Mouse (Mus musculus): ENCODE results near the gene Vars.

The Vars gene

DNA sequence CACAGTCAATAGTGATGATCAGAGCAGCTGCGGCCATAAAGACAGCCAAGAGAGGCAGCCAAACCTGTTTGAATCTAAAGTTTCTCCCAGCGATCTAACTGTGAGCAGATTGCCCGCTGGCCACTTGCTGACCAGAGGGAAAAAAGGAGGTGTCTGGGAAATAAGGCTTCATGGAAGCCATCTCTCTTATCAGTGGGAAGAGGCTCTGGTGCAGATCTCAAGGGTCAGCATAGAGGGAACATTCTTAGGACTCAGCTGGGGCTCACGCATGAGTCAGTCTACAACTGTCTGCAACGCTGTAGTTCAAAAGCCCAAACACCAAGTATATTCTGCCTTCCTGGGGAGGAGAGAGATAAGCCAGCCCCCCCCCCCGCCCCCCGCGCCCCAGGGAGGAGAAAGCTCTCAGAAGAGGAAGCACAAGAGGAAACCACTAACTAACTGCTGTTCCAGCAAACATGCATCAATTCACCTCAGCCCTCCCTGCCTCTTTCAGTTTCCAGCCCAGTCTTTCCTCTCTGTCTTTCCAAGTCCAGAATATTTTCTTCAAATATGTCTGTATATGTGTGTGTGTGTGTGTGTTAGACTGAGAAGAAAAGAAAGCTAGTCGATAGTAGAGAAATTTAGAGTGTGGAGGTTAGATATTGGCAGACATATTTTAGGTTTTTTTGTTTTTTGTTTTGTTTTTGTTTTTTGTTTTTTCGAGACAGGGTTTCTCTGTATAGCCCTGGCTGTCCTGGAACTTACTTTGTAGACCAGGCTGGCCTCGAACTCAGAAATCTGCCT lies 47.6 kb downstream of the Vars start:
- DNase-seq (ENCODE audit: low spot score) = no peak

DNA sequence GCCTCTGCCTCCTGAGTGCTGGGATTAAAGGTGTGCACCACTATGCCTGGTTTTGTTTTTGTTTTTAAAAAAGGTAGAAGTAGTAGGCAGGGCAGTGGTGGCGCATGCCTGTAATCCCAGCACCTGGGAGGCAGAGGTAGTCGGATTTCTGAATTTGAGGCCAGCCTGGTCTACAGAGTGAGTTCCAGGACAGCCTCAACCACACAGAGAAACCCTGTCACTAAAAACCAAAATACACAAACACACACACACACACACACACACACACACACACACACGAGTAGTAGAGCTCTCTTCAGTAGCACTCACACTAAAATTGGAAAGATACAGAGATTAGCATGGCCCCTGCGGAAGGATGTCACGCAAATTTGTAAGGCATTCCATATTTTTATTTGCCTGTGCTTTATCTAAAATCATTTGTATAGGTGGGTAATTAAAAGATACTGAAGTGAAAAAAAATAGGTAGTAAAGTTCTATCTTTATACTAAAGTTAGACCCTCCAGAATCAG lies 48.2 kb downstream of the Vars start:
- no peak for DNase-seq (ENCODE audit: low spot score)

DNA sequence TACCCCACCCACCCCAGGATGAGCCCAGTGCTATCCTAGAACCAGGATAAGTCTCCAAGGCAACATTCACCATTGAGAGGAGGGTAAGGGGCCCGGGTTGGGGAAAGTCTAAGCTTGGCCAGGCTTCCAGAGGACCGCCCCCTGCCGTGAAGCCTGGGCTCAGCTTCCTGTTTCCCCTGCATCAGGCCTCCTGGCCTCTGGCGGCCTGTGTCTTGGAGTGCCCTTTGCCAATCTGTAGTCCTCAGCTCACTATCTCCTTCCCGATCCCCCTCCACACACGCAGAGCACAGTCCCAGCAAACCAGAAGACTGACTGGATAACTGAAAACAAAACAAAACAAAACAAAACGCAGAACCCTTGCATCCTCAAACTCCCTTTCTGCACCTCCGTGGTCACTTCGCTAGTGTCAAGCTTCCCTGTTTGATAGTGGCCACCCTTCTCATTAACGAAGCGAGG lies 48.8 kb downstream of the Vars start, which contains the start of gene Clic1:
Gene Clic1, plus strand, starts transcription at position 406 of the 456 bp plus-strand sequence.
- DNase-seq (ENCODE audit: low spot score) = peak; percentile 55

DNA sequence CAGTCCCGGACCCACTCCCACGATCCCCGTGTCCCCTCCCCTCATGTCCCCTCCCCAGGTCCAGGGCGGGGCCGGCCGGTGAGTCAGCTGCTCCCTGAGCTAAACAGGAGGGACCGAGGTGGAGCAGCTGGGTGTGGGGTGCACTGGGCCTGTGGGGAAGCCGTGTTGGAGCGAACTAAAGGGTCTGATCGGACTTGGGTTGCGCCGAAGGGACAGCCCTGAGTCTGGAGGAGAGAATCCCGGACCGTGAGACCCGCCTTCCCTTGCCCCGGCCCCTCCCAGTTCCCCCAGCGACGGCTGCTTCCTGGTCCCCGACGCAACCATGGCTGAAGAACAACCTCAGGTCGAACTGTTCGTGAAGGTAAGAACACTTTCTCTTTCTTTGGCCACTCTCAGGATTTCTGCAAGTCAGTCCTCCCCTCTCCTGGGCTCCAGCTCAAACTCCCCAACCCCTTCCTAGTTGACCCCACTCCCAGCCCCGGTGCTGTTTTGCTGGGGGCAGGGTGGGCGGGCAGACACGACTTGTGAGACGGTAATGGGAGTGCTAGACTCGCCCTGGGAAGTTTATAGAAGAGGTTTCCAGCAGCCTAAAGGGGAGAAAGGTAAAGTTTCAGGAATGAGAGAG lies 49.5 kb downstream of the Vars start:
- DNase-seq (ENCODE audit: low spot score) = peak; percentile 60

DNA sequence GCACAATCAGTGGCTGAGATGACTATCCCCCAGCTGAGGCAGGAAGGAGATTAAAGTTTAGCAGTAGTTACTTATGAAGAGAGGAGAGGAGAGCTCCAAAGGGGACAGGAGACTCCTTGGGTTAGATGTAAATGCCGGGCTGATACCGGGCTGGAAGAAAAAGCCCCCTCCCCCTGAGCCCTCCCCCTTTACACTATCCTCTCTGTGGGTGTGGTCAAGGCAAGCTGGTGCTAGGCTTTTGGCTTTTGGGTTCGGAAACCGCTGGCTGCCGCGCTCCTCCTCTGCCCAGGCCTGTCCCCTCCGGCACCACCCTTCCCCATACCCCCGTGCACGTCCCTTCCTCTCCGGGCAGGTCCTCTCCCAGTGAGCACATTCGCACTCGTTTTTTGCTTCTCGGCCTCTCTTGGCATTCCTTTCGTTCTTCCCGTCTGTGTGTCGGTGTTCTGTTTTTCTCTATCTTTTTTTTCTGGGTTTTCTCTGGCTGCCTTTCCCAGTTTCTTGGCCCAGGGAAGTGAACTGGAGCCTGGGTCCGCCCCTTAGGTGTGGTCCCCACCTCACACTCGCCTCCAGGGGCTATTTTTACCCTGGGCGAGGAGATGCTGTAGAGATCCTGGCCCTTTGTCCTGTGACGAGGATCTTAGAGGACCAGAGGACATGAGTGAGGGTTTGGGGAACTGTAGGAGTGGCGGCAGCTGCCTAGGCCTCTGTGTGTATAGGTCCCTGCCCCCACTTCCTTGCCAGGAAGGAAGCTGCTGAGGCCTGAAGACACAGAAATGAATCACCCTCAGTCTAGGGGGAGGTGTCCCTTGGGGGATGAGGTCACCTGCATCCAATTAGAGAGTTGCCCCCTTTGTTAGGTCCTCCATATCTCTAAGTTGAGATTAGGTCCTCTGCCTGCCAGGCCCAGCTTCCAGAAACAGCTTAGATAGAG lies 50.6 kb downstream of the Vars start:
- DNase-seq (ENCODE audit: low spot score) = peak; percentile 62

DNA sequence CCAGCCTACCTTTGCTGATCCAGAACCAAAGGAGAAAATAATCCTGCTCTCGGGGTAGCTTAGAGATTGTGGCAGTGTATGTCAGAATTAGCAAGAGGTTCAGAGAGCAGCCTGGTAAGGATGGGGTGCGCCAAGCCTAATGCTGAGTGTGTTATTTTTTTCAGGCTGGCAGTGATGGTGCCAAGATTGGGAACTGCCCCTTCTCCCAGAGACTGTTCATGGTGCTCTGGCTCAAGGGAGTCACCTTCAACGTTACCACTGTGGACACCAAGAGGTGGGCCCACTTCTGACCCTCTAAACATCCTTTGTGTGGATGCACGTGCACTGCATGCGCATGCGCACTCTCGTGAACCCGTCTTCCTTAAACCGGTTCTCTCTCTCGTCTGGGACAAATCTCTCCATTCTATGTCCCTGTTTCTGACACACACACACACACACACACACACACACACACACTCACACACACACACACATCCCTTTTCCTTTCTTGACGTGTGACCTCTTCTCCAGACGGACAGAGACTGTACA lies 51.5 kb downstream of the Vars start:
- no peak for DNase-seq (ENCODE audit: low spot score)

DNA sequence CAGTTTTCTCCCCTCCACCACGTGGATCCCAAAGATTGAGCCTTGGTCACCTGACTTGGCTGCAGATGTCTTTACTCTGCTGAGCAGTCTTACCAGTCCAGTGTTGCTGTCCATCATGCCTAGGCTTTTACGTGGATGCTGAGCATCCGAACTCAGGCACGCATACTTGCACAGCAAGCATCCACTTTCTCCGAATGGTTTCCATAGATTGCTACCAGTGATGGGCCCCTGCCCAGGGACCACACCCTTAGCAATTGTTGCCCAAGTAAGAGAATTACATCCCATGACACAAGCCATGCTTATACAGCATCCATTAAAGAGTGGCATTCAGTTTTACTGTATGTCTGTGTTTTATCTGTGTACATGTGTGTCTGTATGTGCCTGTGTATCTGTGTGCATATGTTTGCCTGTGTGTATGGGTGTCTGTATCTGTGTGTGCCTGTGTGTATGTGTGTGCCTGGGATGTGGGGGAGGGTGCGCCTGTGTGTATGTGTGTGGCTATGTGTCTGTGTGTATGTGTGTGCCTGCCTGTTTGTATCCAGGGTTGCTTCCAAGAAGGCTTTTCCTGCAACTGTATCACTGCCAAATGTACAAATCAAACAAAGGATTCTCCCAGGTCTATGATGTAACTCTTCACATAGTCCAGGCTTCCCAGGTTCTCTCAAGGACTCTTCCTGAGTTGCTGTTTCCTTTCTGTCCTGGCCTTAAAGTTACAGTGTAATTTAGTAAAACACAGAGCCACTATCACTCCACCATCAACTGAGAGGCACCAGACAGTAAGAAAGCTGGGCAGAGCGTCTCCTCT lies 55.1 kb downstream of the Vars start:
- no peak for DNase-seq (ENCODE audit: low spot score)

DNA sequence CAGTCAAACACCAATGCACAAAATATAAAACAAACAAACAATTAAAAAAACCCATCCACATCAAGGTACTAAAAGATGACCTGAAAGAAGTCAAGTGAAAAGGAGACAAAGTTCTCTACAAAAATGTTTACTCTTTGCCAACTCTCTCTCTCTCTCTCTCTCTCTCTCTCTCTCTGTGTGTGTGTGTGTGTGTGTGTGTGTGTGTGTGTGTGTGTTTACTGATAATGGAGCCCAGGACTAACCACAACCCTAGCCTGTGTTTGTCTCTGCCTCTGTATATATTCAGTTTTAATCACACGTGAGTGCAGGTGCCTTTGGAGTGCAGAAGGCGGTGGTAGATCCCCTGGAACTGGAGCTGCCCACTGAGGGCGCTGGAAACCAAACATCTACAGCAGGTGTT lies 56.3 kb downstream of the Vars start:
- DNase-seq (ENCODE audit: low spot score) = no peak

DNA sequence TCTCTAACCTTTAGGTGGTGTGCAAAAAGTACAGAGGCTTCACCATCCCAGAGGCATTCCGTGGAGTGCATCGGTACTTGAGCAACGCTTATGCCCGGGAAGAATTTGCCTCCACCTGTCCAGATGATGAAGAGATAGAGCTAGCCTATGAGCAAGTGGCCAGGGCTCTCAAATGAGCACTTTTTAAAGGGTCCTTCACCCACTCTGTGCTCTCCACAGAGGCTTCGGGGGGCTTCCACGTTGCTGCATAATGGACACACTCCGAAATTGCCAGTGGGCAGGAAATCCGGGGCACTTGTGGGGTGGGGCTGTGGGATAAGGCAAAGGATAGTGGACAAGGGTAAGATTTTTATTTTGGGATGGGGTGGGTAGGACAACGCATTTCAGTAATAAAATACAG lies 57.5 kb downstream of the Vars start:
- no peak for DNase-seq (ENCODE audit: low spot score)

DNA sequence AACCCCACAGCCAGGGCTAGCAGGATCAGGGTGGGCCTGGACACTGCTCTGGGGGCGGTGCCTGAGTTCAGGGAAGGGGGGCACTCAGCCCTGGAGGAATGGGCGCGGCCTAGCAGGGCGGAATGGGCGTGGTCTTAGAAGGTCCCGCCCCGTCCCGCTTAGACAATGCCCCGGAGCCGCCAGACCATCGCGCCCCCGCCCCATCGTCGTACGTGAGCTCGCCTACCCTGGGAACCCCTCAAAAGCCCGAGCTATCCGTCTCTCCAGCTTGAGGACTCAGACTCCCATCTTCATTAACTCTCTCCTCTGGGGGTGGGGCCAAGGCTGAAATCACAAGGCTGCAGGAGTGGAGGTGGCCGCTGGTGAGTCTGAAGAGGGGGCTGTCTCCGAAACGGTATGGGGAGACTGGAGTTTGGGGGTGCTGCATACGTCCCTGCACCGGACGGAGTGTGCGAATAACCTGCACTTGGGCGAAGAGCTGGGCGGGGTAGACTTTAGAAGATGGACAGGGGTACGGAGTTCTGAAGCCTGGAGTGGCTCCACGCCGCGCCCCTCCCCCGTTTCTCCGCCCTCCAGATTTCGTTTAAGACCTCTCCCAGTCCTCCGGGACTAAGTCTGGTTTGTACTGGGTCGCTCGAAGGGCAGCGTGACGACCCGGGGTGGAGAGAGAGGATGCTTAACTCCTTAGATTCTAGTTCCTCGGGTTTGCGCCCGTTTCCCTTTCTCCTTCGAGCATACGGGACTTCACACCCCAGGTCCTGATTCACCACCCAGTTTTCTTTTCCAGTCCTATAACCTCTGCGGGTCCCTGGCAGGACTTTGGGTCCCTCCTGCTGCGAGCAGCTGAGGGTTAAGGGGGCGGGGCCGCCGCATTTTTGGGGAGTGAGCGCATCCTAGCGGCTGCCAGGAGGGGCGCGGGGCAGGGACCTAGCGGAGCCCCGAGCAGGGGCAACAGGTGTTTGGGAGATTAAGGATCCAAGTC lies 58.4 kb downstream of the Vars start, which contains the start of gene Ddah2:
Gene Ddah2, plus strand, starts transcription at position 125 of the 982 bp plus-strand sequence.
- DNase-seq (ENCODE audit: low spot score) = peak; percentile 83

DNA sequence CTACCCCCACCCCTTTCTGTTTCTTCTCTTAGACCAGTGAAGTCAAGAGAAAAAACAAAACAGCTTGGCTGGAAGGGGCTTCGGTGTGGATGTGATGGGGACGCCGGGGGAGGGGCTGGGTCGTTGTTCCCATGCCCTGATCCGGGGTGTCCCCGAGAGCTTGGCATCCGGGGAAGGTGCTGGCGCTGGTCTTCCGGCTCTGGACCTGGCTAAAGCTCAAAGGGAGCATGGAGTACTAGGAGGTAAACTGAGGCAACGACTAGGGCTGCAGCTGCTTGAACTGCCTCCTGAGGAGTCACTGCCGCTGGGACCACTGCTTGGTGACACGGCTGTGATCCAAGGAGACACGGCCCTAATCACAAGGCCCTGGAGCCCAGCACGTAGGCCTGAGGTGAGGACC lies 59.3 kb downstream of the Vars start:
- no peak for DNase-seq (ENCODE audit: low spot score)

DNA sequence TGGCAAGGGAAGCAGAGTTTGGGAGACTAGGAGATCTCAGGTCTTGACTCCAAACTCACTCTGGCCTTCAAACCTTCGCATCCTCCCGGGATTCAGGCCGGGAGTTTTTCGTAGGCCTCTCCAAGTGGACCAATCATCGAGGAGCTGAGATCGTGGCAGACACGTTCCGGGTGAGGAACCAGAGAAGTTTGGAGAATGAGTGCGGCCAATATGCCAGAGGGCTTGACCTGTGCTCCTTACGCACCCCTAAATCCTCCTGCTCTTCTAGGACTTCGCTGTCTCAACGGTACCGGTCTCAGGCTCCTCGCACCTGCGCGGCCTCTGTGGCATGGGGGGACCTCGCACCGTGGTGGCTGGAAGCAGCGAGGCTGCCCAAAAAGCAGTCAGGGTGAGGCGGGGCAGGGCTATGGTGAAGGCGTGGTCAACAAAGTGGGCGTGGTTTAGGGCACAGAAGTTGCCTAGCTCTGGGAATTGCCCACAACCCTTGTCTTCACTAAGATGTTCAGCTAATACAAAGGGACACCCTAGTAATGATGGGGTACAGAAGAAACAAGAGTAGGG lies 60.0 kb downstream of the Vars start:
- DNase-seq (ENCODE audit: low spot score) = no peak

DNA sequence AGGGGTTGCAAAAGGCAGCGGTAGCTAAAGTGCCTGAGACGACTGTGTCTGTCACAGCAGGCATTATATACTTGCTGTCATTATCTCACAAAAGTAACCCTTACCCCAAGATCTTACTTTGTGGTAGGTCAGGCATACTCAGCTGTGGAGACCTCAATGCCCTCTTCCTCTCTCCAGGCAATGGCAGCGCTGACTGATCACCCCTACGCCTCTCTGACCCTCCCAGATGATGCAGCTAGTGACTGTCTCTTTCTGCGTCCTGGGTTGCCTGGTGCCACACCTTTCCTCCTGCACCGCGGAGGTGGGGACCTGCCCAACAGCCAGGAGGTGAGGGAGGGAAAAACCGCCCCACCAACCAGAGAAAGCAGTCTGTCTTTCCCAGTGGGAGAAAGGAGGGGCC lies 60.5 kb downstream of the Vars start:
- no peak for DNase-seq (ENCODE audit: low spot score)

DNA sequence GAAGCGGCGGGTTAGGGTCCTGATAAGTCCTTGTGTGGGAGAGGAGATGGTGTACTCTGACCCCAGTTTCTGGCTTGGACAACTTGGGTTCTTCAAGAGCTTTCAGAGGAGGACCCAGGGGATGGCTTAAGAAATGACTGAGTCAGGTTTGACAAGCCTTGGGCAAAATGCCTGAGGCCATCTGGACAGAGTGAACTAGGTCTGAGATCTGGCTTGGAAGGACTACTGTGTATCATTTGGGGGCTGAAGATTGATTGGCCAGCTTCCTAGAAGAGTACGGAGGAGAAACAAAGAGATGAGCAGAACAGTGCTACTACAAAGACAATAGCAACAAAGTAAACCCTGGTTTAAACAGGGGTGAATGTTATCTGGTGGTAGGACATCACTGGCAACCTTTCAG lies 62.7 kb downstream of the Vars start:
- DNase-seq (ENCODE audit: low spot score) = peak; percentile 77

DNA sequence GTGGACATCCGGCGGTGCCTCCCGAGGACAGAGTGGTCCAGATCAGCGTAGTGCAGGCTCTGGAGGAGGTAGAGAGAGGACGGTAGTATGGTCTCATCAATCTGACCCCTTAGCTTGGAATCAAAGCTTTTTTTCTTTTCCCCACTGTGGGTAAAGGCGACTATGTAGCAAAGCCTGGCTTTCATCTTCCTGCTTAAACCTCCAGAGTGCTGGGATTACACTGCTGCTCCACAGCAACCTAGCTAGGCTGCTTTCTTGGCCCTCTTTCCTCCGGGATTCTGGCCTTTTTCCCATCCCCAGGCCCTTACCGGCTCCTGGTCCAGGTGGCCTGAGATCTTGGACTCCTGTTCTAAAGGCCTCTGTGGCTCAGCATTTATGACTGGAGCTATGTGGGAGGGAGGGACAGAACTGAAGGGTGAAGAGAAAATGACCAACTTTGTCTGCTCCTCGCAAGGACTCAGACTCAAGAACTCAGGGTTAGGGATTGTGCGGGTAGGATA lies 63.6 kb downstream of the Vars start:
- no peak for DNase-seq (ENCODE audit: low spot score)

DNA sequence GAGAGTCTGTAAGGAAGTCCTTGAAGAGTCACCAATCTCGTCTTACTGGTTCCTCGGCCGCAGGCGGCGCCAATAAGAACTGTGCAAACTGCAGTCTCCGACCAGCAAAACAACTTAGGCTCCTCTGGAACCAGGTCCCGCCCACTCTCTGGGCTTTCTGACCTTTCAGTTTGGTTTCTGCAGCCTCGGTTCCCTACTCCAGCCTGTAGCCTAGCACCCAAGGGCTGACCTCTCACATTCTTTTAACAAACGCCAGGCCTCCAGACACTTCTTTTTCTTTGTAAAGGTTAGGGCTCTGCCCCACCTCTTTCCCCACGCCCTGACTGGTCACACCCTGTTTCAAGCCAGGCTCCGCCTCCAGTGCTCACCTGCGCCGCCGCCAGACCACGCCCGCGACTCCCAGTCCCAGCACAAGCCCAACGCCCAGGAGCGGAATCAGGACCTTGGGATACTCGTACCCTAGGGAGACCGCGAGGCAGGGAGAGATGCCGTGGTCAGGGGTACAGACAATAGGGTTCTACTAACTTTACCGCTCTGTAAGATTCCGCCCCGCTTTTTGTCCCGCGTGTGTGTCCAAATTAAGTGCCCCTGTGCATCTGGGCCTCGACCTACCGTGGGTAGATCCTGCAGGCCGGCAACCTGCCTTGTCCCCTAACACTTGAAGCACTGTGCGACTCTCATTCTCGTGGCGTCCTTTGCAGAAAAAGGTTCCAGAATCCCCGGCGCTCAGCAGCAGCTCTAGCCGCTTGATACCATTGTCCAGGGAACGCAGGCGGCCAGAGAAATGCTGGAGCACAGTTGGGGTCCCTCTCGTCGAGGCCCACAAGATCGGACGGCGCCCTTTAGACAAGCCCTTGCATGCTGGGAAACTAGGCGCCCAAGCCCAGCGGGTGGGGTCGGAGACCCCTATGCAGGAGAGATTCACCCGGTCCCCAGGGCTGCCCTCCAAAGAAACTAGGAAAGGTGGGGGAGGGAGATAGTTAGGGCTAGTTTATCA lies 64.5 kb downstream of the Vars start, which contains the start of gene Ly6g6c:
Gene Ly6g6c, plus strand, starts transcription at position 438 of the 997 bp plus-strand sequence.
- DNase-seq (ENCODE audit: low spot score) = peak; percentile 52
